Mouse (Mus musculus): Measurements from ENCODE around the gene Npnt.

- no peak for TF ChIP-seq CTCF (IDR thresholded peaks at IDR 0.05; ENCODE audit: low read depth)
- no peak for TF ChIP-seq EP300 (IDR thresholded peaks at IDR 0.05; ENCODE audit: low read depth)
Measured at GRCm38 (mm10) chr3:132944193-132944592, 5.9 kb downstream of the Npnt start.

Data from heart, postnatal 0 days (tissue).